Mouse (Mus musculus): ENCODE measurements at regions not wholly inside any gene's neighbourhood (a gene's known extent, or its start where the extent isn't known, plus 50 kb on each side); places are given as distances from the start of the nearest gene placed in this dataset.
A peak's percentile ranks its signal among the peaks of the same experiment; 100 is the strongest.
"Not testable (repeated sequence)": the region's sequence is repeated elsewhere in the genome, so short reads cannot be mapped to it uniquely, and the experiment has no call there.

DNA sequence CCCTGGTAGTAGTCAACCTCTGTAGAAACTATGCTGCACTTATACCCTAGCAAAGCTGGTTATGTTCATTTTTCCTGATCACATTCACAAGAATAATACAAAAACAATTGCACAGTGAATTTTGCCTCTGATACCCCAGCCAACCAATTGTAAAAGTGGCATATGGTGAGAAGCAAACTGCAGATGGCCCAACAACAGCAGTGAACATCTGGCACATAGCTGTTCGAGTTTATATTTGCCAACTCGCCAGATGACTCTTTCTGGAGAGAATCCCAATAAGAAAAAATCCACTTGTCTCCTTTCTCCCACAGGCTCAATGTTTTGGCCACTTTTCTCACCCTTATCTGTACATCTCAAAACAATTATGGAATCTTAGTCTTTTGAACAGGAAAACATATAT lies 196.5 kb upstream of the Grik2 start:
- peak in 1 of 2 experiments; percentile 10 for DNase-seq (ENCODE audit: low spot score in 2 of 2)

DNA sequence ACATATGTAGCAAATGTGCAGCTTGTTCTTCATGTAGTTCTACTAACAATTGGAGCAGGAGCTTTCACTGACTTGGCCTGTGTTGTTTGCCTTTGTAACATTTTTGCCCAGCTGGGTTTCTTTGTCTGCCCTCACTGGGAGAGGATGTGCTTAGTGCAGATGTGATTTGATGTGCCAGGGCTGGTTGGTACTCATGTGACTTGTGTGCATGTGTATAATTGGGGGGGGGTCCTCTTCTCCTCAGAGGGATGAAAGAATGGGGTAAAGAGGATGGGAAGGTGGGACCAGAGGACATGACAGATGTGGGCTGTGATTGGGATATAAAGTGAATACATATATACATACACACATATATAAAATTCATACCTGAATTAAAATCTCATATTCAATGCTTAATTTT lies 163.9 kb upstream of the Grik2 start:
- DNase-seq (ENCODE audit: low spot score in 2 of 2), result no peak

DNA sequence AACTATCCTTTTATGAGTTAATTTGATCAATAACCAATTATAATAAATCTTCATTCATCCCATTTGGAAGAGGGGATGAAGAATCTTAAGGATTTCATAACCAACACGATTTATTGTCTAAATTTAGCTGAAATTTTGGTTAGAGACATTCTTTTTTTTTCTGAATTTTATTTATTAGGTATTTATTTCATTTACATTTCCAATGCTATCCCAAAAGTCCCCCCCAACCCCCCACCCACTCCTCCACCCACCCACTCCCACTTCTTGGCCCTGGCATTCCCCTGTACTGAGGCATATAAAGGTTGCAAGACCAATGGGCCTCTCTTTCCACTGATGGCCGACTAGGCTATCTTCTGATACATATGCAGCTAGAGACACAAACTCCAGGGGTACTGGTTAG lies 148.7 kb upstream of the Grik2 start:
- not testable (repeated sequence) for DNase-seq (ENCODE audit: low spot score in 2 of 2)

DNA sequence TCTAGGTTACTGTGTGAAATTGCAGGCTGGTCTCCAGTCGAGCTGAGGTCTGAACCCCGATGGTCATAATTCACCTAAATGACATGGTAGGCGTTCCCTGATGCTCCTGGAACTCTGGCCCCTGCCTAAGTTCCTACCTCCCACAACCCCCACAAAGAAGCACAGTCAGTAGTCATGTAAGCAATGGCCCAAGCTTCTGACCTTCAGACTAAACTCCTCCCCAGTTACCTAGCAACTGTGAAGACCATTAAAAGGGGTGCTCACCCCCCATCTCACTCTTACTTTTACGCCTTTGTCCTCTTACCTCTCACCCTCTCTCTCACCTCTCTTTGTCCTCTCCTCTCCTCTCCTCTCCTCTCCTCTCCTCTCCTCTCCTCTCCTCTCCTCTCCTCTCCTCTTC lies 120.6 kb upstream of the Grik2 start:
- DNase-seq (ENCODE audit: low spot score in 2 of 2), result not testable (repeated sequence)

DNA sequence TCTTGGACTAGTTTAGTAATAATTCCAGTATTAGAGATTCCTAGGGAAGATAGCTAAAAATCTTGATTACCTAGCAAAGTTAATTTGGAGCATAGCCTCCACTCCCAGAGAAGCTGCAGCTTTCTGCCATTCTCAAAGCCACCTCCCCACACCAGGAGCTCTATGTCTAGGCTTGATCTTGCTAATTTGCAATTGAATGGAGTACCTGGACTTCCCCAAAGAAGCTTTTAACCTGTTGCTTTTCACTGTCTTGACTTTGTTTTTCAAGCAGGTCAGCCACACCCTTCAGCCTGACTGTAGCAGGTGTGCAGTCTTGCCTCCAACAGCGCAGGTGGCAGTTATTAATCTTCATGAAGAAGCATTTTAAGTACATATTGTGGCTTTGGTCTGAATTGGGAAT lies 119.6 kb upstream of the Grik2 start:
- not testable (repeated sequence) for DNase-seq (ENCODE audit: low spot score in 2 of 2)

DNA sequence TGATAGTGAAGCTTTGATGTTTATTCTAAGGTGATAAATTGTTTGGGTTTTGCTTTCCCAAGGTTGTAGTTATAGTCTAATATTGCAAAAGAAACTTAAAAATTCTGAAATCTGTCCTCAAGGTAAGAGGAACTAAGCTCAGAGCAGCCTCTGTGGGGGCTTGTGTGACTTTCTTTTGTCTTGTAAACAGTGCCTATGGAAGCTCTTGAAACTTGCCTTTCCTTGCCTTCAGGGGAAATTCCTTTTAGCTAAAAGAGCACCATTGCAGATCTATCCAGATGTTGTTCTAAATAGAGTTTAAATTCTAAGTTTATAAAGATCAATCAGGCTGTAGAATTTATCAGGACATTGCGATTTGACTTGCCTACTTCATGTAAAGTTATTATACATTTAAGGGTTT lies 116.1 kb upstream of the Grik2 start:
- not testable (repeated sequence) for DNase-seq (ENCODE audit: low spot score in 2 of 2)

DNA sequence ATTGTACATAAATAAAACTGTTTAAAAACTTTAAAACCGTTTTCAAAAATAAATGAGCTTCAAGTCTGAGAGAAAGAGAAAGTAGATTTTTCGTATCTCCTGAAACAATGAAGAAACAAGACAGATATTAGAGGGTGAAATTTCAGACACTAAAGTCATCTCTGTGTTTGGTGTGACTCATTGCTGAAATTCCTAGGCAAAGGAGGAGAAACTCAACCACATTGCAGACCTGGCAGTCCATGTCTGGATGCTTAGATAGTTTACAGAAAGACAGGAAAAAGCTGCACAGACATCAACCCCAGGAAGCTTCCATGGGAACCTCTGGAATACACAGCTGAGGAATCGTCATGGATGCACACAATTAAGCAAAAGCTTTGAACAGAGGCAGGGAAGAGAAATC lies 106.9 kb upstream of the Grik2 start:
- no peak for DNase-seq (ENCODE audit: low spot score in 2 of 2)

DNA sequence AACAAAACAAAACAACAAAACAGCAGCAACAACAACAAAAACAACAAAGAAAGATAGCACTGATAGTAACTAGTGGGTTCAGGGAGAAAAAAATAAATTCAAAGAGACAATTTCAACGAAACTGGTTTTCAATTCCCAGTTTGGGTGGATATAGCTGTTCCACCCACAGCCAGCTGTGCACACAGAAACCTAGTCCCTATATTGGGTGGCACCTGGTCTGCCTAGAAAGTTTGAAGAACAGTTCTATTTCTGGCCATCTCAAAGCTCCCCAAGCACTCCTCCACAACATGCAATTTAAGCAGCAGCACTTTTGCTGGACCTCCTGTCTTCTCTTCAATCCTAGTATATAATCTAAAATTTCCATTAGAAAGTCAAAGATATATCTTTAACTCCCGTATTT lies 95.5 kb upstream of the Grik2 start:
- no peak for DNase-seq (ENCODE audit: low spot score in 2 of 2)

DNA sequence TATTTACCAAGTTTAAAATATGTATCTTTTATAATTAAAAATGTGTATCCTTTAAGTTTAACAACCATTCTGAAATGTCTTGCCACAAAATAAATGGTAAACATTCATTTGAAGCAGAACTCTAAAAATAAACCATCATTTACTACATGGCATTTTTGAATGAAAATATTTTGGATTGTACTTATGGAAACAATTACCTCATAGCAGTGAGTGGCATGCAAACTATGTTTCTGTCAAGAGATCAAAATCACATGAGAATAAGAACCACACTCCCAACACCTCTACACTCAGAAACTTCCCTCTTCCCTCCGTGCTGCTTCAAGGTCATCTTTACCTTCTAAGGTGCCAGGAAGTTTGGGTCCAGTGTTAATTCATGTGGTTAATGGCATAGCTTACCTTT lies 94.9 kb upstream of the Grik2 start:
- DNase-seq (ENCODE audit: low spot score in 2 of 2), result no peak

DNA sequence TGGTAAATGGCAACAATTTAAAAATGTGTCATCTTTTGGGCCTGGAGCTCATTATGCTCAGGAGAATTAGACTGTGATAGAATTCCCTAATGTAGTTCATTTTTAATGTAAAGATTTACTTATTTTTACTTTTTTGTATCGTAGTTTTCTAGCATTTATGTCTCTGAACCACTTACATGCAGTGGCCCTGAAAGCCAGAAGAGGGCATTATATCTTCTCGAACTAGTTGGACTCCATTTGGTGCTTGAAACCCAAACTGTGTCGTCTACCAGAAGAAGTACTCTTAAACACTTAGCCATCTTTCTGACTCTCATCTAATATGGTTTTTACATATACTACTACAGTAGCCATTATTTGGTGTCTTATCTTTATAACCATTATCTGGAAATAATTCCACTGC lies 75.2 kb upstream of the Grik2 start:
- no peak for DNase-seq (ENCODE audit: low spot score in 2 of 2)

DNA sequence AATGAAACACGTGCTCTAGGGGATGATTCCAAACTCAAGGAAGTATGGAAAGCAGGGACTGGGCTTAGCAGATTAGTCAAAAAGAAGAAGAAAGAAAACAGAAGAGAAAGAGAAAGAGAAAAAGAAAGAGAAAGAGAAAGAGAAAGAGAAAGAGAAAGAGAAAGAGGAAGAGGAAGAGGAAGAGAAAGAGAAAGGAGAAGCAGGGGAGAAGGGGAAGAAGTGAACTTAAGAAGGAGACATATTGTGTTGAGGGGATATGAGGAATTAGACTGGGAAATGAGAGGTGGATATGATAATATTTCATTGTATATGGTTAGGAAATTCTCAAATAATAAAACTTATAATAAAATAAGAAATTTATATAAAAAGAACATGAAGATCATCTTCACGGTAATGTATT lies 59.1 kb upstream of the Grik2 start:
- DNase-seq (ENCODE audit: low spot score in 2 of 2), result no peak

DNA sequence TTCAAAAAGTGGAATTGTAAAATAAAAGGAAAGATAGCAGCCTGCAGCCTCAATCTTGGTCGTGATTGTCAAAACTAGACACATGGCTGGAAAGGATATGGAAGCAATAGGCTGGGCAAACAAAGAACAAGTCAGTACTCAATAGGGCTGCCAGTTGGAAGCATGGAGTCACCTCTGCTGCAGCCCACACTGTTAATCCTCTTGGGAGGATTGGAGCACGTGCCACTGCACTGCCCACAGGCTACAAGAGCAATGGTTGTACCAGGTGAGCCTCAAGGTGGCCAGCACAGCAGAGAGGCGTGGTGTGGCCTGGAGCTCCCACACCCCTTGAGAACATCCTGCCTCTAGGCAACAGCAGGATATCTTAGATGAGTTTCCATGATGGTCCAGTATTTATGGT lies 55.7 kb upstream of the Grik2 start:
- DNase-seq (ENCODE audit: low spot score in 2 of 2), result no peak
